Mouse (Mus musculus): ENCODE data around the gene Ilvbl. TPM values are rescaled to one million over a fixed set of nuclear protein-coding genes. Genes with fewer than 3 reads are reported as not detected.
A peak's percentile ranks its signal among the peaks of the same experiment; 100 is the strongest.
"Not testable (repeated sequence)": the region's sequence is repeated elsewhere in the genome, so short reads cannot be mapped to it uniquely, and the experiment has no call there.

Ilvbl gene
- polyA plus RNA-seq, 1 experiment from 2014 or later = 48.3 TPM

DNA sequence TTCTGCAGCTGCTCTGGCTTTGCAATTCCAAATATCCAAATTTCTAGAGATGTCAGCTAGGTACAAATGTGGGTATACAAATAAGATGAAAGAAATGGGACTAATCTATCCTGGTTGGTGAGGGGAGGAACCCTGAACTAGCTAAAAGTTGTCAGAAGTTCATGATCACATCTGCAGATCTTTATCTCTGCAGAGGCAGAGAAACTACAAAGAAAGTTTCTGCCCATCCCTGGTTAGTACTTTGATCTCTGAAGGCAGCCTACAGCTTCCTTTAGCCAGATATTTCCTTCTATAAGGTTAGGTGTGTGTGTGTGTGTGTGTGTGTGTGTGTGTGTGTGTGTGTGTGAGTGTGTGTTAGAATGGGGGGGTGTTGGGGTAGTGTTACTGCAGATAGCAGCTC is 20.4 kb downstream of the Ilvbl start:
- H3K4me1 ChIP-seq (replicated peaks; ENCODE audit: control insufficient read depth, insufficient read depth, low read length) = peaks cover 12% of the 10 kb centered on the region
- no peak for ATAC-seq

DNA sequence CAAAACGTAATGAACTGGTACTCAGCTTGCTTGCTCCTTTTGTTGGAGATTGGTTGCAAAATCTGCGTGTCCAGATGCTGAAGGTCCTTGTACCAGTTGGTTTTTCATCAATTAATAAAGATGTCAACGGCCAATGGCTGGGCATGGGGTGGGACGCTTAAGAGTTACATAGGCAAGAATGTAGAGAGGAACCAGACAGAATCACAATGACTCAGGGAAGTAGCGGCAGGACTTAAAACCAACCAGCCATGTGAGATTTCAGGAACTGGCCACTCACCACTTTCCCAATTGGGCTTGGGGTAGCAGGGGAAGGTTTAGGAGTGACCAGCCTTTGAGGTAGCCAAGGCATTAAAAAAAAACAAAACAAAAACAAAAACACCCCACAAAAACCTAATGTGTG is 25.7 kb downstream of the Ilvbl start:
- no peak for ATAC-seq
- no peak overlapping the region for H3K4me3 ChIP-seq (replicated peaks; ENCODE audit: low read length)
- H3K36me3 ChIP-seq (ENCODE audit: control insufficient read depth, insufficient read depth) = no peaks in the 10 kb centered on the region
- H3K4me1 ChIP-seq (replicated peaks; ENCODE audit: control insufficient read depth, insufficient read depth, low read length) = no peaks in the 10 kb centered on the region
- H3K9ac ChIP-seq (replicated peaks; ENCODE audit: low read depth, low read length) = no peak overlapping the region
- no peaks in the 10 kb centered on the region for H3K9me3 ChIP-seq (ENCODE audit: control insufficient read depth, low read length)
- H3K27ac ChIP-seq (ENCODE audit: low read length) = no peak overlapping the region
- H3K4me2 ChIP-seq (ENCODE audit: low read length) = no peak overlapping the region
- WGBS = 90% methylated on average over 5 of the region's 5 CpGs
- H3K27me3 ChIP-seq (replicated peaks; ENCODE audit: control insufficient read depth, insufficient read depth, low read length) = no peaks in the 10 kb centered on the region

More for the DNA sequence above, 20.4 kb downstream of the Ilvbl start:
- Histone ChIP-seq H3K9me3 (ENCODE audit: control insufficient read depth, low read length) (no peaks in the 10 kb centered on the region), H3K27ac (ENCODE audit: low read length) (no peak overlapping the region), H3K4me2 (ENCODE audit: low read length) (no peak overlapping the region), H3K9ac (replicated peaks; ENCODE audit: low read depth, low read length) (no peak overlapping the region), H3K4me3 (replicated peaks; ENCODE audit: low read length) (no peak overlapping the region), H3K36me3 (ENCODE audit: control insufficient read depth, insufficient read depth) (no peaks in the 10 kb centered on the region), H3K27me3 (replicated peaks; ENCODE audit: control insufficient read depth, insufficient read depth, low read length) (no peaks in the 10 kb centered on the region)

DNA sequence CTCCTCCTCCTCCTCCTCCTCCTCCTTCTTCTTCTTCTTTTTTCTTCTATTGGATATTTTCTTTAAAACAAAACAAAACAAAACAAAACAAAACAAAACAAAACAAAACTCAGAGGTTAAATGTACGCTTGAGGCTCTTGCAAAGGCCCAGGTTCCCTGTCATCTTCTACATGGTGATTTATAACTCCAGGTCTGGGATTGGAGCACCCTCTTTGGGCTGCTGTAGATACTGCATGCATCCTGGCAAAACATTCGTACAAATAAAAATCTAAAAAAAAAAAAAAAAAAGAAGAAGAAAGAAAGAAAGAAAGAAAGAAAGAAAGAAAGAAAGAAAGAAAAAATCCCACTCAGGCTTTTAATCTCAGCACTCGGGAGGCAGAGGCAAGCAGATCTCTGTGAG is 30.9 kb downstream of the Ilvbl start:
- H3K4me1 ChIP-seq (replicated peaks; ENCODE audit: control insufficient read depth, insufficient read depth, low read length) = no peaks in the 10 kb centered on the region
- no peak for ATAC-seq
- no peak overlapping the region for H3K4me3 ChIP-seq (replicated peaks; ENCODE audit: low read length)
- H3K9me3 ChIP-seq (ENCODE audit: control insufficient read depth, low read length) = no peaks in the 10 kb centered on the region
- H3K4me2 ChIP-seq (ENCODE audit: low read length) = no peak overlapping the region
- no peaks in the 10 kb centered on the region for H3K27me3 ChIP-seq (replicated peaks; ENCODE audit: control insufficient read depth, insufficient read depth, low read length)
- H3K36me3 ChIP-seq (ENCODE audit: control insufficient read depth, insufficient read depth) = no peaks in the 10 kb centered on the region
- no peak overlapping the region for H3K27ac ChIP-seq (ENCODE audit: low read length)
- no peak overlapping the region for H3K9ac ChIP-seq (replicated peaks; ENCODE audit: low read depth, low read length)
- WGBS = 30% methylated on average over 3 of the region's 3 CpGs

DNA sequence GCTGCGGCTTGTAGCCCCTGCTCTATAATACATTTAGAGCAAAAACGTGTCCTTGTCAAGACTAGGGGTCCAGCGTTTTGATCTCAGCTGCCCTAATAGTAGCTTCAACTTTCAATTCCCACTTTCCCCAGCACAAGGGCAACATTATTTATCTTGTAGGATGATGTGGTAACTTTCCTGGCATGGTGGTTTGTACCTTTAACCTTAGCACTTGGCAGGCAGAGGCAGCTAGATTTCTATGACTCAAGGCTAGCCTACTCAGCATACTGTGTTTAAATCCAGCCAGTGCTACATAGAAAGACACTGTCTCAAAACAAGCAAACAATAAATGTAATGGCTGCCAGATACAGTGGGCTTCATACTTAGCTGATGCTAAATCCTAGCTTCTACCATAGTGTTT is 33.5 kb downstream of the Ilvbl start:
- Histone ChIP-seq H3K27me3 (replicated peaks; ENCODE audit: control insufficient read depth, insufficient read depth, low read length) (no peaks in the 10 kb centered on the region), H3K27ac (ENCODE audit: low read length) (no peak overlapping the region), H3K4me3 (replicated peaks; ENCODE audit: low read length) (no peak overlapping the region), H3K4me1 (replicated peaks; ENCODE audit: control insufficient read depth, insufficient read depth, low read length) (no peaks in the 10 kb centered on the region), H3K9ac (replicated peaks; ENCODE audit: low read depth, low read length) (no peak overlapping the region), H3K36me3 (ENCODE audit: control insufficient read depth, insufficient read depth) (no peaks in the 10 kb centered on the region), H3K9me3 (ENCODE audit: control insufficient read depth, low read length) (no peaks in the 10 kb centered on the region), H3K4me2 (ENCODE audit: low read length) (no peak overlapping the region)
- no peak for ATAC-seq
- 86% methylated on average over 3 of the region's 3 CpGs for WGBS

DNA sequence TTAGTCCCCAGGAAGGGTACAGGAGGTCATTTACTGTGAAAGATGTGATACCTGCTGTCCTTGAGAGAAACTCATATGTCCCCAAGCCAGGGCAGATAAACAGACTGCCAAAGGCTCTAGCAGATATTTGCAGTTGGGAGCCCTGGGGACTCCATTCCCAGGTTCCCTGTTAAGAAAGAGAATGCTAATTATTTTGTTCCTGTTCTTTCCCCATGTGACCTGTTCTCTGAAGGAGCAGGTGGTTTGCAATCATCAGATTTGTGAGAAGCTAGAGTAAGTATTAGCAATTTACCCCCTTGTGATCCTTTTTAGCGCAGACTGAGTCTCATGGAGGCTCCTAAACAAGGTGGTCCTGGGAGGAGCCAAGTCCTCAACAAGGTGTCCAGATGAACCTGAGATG is 43.8 kb downstream of the Ilvbl start, which contains the start of gene Olfr1357:
Gene Olfr1357, minus strand, starts transcription at position 101 of the 400 bp plus-strand sequence.
- H3K4me2 ChIP-seq (ENCODE audit: low read length) = no peak within 1 kb of the TSS
- H3K4me3 ChIP-seq (replicated peaks; ENCODE audit: low read length) = no peak within 1 kb of the TSS
- ATAC-seq = no peak
- WGBS = 91% methylated on average over 1 of the region's 1 CpGs
- H3K27ac ChIP-seq (ENCODE audit: low read length) = no peak within 1 kb of the TSS
- no peaks in the 10 kb centered on the region for H3K27me3 ChIP-seq (replicated peaks; ENCODE audit: control insufficient read depth, insufficient read depth, low read length)
- H3K4me1 ChIP-seq (replicated peaks; ENCODE audit: control insufficient read depth, insufficient read depth, low read length) = no peaks in the 10 kb centered on the region
- no peaks in the 10 kb centered on the region for H3K36me3 ChIP-seq (ENCODE audit: control insufficient read depth, insufficient read depth)
- H3K9ac ChIP-seq (replicated peaks; ENCODE audit: low read depth, low read length) = no peak within 1 kb of the TSS
- H3K9me3 ChIP-seq (ENCODE audit: control insufficient read depth, low read length) = no peaks in the 10 kb centered on the region

DNA sequence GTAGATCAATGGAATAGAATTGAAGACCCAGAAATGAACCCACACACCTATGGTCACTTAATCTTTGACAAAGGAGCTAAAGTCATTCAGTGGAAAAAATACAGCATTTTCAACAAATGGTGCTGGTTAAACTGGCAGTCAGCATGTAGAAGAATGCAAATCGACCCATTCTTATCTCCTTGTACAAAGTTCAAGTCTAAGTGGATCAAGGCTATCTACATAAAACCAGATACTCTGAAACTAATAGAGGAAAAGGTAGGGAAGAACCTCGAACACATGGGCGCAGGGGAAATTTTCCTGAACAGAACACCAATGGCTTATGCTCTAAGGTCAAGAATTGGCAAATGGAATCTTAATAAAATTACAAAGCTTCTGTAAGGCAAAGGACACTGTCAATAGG is 49.0 kb downstream of the Ilvbl start:
- not testable (repeated sequence) for H3K4me1 ChIP-seq (replicated peaks; ENCODE audit: control insufficient read depth, insufficient read depth, low read length); H3K36me3 ChIP-seq (ENCODE audit: control insufficient read depth, insufficient read depth); H3K4me2 ChIP-seq (ENCODE audit: low read length); H3K4me3 ChIP-seq (replicated peaks; ENCODE audit: low read length); H3K27me3 ChIP-seq (replicated peaks; ENCODE audit: control insufficient read depth, insufficient read depth, low read length); H3K27ac ChIP-seq (ENCODE audit: low read length); H3K9me3 ChIP-seq (ENCODE audit: control insufficient read depth, low read length); ATAC-seq; H3K9ac ChIP-seq (replicated peaks; ENCODE audit: low read depth, low read length)
- 83% methylated on average over 3 of the region's 3 CpGs for WGBS

DNA sequence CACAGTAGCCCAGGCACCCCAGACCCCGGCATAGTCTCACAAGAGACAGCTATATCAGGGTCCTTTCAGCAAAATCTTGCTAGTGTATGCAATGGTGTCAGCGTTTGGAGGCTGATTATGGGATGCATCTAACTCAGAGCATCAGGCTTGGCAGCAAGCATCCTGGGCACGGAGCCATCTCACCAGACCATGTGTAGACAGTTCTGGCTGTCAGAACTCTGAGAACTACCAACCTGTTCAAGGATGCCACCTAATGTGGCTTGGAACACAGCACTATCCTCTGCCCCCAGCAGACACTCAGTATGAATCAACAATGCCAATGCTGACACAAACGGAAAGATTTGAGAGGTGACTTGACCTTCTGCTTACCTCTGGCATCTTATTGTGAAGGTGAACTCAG is 56.0 kb downstream of the Ilvbl start:
- peak; percentile 71 for ATAC-seq
- Histone ChIP-seq H3K4me2 (ENCODE audit: low read length) (no peak overlapping the region), H3K4me3 (replicated peaks; ENCODE audit: low read length) (no peak overlapping the region), H3K9ac (replicated peaks; ENCODE audit: low read depth, low read length) (no peak overlapping the region), H3K9me3 (ENCODE audit: control insufficient read depth, low read length) (no peaks in the 10 kb centered on the region), H3K36me3 (ENCODE audit: control insufficient read depth, insufficient read depth) (no peaks in the 10 kb centered on the region), H3K4me1 (replicated peaks; ENCODE audit: control insufficient read depth, insufficient read depth, low read length) (no peaks in the 10 kb centered on the region), H3K27me3 (replicated peaks; ENCODE audit: control insufficient read depth, insufficient read depth, low read length) (no peaks in the 10 kb centered on the region), H3K27ac (ENCODE audit: low read length) (no peak overlapping the region)
- 61% methylated on average over 4 of the region's 4 CpGs for WGBS

DNA sequence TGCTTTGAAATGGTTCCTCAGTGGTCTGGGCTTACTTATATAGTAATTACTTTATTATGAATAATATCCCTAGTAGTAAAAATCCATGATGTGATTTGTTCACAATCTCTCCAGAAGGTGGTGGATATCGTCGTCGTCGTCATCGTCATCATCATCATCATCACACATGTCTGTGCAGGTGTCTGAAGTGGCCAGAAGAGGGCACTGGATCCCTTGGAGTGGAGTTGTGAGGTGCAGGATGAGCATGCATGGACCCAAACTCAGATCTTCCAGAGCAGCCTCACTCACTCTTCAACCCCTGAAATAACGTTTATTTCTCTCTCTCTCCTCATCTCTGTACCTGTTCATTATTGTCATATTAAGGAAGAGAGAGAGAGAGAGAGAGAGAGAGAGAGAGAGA is 58.2 kb downstream of the Ilvbl start:
- Histone ChIP-seq H3K27ac (ENCODE audit: low read length) (no peak overlapping the region), H3K36me3 (ENCODE audit: control insufficient read depth, insufficient read depth) (no peaks in the 10 kb centered on the region), H3K4me2 (ENCODE audit: low read length) (no peak overlapping the region), H3K9ac (replicated peaks; ENCODE audit: low read depth, low read length) (no peak overlapping the region), H3K27me3 (replicated peaks; ENCODE audit: control insufficient read depth, insufficient read depth, low read length) (no peaks in the 10 kb centered on the region), H3K4me3 (replicated peaks; ENCODE audit: low read length) (no peak overlapping the region), H3K9me3 (ENCODE audit: control insufficient read depth, low read length) (no peaks in the 10 kb centered on the region), H3K4me1 (replicated peaks; ENCODE audit: control insufficient read depth, insufficient read depth, low read length) (no peaks in the 10 kb centered on the region)
- WGBS = 12% methylated on average over 6 of the region's 6 CpGs
- ATAC-seq = peak; percentile 70; the same call in 1 of the 2 replicates

Small RNAs within 50 kb of the gene (microRNA-seq; reads per million reads assigned to microRNA genes)
- gene Gm27541 = not detected

Other genes starting within 250 kb of the Ilvbl start
- 71.2 and 78.2 TPM in 2 replicates for gene Agpat3, start 221.9 kb upstream of the Ilvbl start, polyA plus RNA-seq (2015; fragmentation: Nextera tagmentation; extraction: Ambion mirVana)
- gene Rrp1, start 161.3 kb upstream of the Ilvbl start, polyA plus RNA-seq (2015; fragmentation: Nextera tagmentation; extraction: Ambion mirVana) = 436 and 438 TPM in 2 replicates
- gene Cstb, start 148.7 kb upstream of the Ilvbl start, polyA plus RNA-seq (2015; fragmentation: Nextera tagmentation; extraction: Ambion mirVana) = 96.6 and 117 TPM in 2 replicates
- 16.7 and 23.0 TPM in 2 replicates for gene Pdxk, start 109.4 kb upstream of the Ilvbl start, polyA plus RNA-seq (2015; fragmentation: Nextera tagmentation; extraction: Ambion mirVana)
- not detected in 2 replicates for gene Olfr1358, start 56.9 kb upstream of the Ilvbl start, polyA plus RNA-seq (2015; fragmentation: Nextera tagmentation; extraction: Ambion mirVana)
- 3.9 TPM in 2 replicates for gene Syde1, start 17.6 kb downstream of the Ilvbl start, polyA plus RNA-seq (2015; fragmentation: Nextera tagmentation; extraction: Ambion mirVana)
- gene Olfr1357, start 43.7 kb downstream of the Ilvbl start, polyA plus RNA-seq (2015; fragmentation: Nextera tagmentation; extraction: Ambion mirVana) = not detected in 2 replicates
- 0.11 TPM in 1 of 2 replicates, not detected in the other for gene Casp14, start 143.9 kb downstream of the Ilvbl start, polyA plus RNA-seq (2015; fragmentation: Nextera tagmentation; extraction: Ambion mirVana)
- 0.39 and 0.41 TPM in 2 replicates for gene Ccdc105, start 178.7 kb downstream of the Ilvbl start, polyA plus RNA-seq (2015; fragmentation: Nextera tagmentation; extraction: Ambion mirVana)
- gene Slc1a6, start 206.2 kb downstream of the Ilvbl start, polyA plus RNA-seq (2015; fragmentation: Nextera tagmentation; extraction: Ambion mirVana) = 5.4 and 7.4 TPM in 2 replicates

All from forebrain, embryonic 16.5 days (tissue).